Mouse (Mus musculus) lung, postnatal 36 days (tissue): ENCODE results near the gene Ccdc27.

ENCODE experiments used
- DNase-seq: peaks from one replicate; pipeline ENCODE4 v3.0.0; 2022; ENCODE audit warnings: mixed read lengths

Ccdc27 gene

DNA sequence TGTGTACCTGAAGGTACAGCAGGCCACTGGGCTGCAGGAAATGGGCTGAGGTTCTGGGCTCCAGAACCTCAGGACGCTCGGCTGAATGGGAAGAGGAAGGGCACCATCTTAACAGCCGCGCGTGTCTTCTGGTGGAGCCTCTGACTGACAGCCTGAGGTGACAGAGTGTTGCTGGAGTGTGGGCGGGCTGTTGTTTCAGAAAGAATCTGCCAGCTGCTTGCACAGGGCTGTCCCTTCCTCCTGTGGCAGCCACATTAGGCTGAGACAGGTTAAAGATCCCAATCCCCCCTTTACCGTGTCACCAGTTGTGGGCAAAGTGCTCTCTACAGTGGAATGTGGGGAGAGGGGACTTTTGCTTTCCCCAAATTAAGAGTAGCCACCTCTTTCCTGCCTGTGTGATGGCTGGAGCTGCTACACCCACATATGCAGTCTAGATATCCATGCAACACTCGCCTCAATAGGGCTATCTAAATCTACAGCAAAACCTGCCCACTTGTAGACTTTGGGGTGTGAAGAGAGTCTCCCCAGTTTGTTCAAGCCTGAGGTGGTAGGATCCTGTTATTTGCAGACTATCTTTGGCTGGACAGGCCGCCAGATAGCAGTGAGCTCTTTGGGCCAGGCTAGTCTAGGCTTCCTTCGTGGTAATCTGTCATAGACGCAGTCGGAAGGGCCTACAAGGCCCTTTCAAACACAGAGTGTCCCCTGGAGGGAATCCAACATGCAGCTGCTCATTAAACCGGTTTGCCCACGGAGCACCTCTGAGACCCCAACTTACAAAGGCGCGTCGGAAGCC is 17.6 kb downstream of the Ccdc27 start:
- peak; percentile 35 for DNase-seq

GRCm38 (mm10) chr4:154023754-154024601 is 18.5 kb downstream of the Ccdc27 start:
- DNase-seq, result no peak

DNA sequence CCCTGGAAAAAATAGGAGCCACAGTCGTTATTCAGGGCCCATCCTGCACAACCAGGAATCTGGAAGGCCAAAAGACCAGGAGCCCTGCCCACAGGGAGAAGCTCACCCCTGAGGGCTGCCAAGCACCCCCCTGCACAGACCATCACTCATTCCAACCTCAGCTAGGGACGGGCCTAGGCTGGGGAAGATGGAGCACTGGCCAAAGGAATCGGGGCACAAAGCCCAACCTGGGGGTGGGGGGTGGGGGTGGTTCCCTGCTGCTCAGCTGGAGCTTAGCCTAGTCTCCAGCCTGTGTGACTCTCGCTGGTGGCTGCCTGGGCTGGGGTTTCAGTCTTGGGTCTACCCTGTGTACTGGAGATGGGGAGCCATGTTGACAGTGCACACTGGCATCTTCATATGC is 19.6 kb downstream of the Ccdc27 start:
- no peak for DNase-seq

GRCm38 (mm10) chr4:154022407-154022806 is 20.1 kb downstream of the Ccdc27 start:
- peak; percentile 91 for DNase-seq

DNA sequence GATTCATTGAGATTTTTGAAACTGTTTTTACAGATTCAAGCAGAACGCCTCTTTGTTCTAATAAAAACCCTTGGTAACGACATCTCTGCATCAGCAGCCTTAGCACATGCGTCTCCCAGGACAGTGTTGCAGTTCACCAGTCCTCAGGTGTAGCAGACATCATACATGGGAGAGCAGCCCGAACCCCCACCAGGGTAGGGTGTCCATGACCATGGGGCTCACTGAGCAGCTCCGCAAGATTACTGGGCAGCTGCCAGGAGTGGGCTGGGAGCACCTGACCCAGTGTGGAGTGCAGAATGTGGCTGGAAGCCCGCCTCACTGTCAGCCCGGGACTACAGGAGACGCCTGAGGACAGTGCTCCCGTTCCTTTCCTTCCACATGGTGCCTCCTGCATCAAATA is 21.0 kb downstream of the Ccdc27 start:
- peak; percentile 43 for DNase-seq

DNA sequence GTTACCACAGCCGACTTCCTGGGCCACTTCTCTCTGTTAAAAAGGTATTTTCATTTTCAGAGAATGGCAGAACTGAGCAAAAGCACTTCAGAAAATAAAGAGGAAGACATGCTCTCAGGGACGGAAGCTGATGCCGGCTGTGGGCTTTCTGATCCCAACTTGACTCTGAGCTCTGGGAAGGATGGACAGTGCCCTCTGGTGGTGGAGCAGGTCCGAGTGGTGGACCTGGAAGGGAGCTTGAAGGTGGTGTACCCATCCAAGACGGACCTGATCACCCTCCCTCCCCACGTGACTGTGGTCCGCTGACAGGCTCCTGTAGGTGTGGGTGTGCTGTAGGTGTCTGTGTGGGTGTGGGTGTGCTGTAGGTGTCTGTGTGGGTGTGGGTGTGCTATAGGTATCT is 22.9 kb downstream of the Ccdc27 start:
- DNase-seq, result peak; percentile 81

GRCm38 (mm10) chr4:154015476-154015875 is 27.0 kb downstream of the Ccdc27 start:
- no peak for DNase-seq

- no peak for DNase-seq
These were observed 30.2 kb downstream of the Ccdc27 start for GRCm38 (mm10) chr4:154012132-154012882.

- DNase-seq, result peak; percentile 86
These were observed 30.8 kb downstream of the Ccdc27 start, which contains the start of gene Lrrc47 for GRCm38 (mm10) chr4:154011646-154012089. Gene Lrrc47 (plus strand): TSS chr4:154011731.

DNA sequence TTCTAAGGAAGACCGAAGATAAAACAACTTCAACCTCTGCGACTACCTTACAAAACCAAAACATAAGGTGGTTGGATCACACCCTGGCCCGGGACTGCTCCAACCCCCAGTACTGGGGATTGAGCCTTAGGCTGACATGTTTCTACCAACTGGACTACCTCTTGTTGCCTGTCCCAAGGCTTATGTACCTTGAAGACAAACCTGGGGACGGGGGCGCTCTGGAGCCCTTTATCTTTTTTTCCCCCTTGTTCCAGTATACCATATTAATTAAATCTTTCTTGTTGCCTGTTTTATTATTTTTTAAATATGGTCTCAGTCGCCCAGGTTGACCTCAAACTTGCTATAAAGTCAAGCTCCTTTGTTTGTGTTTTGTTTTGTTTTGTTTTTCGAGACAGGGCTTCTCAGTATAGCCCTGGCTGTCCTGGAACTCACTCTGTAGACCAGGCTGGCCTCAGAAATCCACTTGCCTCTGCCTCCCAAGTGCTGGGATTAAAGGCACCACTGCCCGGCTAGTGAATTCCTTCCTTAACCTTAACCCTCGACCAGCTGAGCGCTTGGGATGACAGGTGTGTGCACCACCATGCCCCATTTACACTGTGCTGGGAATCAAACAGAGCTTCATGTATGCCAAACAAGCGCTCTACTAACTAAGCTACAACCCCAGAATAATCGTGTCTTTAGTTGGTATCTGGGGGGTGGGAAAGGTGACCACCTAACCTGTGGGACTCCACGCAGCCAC is 31.4 kb downstream of the Ccdc27 start:
- DNase-seq, result no peak

DNA sequence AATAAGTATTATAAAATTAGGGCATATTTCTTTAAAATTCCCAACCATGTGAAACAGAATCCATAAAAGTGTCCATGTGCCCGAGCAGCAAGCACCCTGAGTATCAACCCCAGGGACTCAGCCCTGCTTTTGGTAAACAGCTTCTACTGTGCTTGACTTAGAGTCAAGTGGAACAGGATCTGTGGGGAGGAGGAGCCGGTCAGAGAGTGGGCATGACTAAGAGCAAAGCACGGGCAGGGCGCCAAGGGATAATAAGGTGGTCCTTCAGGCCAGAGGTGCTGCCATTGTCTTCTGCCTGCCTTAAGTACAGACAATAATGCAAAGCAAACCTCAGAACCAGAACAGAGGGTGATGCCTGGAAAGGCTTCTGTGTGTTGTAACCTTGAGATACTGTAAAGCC is 34.7 kb downstream of the Ccdc27 start:
- DNase-seq, result peak; percentile 82

DNA sequence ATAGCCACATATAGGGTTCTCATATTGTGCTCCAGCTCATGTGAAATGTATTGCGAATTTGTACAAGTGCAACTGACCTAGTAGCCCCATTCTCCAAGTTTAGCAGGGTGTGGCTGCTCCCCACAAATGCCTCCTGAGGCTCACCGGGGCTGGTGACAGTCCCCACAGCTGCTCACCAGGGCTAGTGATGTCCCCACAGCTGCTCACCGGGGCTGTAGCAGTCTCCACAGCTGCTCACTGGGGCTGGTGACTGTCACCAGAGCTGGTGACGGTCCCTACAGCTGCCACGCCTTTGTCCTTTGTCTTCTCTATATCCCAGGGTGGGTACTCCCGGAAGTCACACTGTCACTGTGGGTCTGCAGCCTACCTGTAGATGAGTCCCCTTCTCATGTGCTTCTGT is 36.2 kb downstream of the Ccdc27 start:
- DNase-seq, result no peak

DNA sequence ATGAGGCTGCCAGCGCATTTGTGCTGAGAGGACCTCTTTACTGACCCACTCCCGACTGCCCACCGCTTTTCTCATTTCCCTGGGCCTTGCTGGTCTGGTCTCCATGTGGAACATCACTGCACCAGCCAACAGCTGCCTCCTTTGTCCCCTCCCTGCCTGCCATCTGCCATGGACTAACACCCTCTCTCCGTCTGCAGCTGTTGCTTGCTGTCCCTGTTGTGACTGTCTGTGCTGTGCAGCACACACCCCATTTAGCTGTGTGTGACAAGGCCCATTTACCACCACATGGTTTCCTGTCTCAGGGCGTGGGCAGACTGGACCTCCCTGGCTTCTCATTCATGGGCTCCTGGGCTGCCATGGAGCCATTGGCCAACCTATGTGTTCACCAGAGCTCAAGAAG is 37.0 kb downstream of the Ccdc27 start:
- DNase-seq, result no peak

DNA sequence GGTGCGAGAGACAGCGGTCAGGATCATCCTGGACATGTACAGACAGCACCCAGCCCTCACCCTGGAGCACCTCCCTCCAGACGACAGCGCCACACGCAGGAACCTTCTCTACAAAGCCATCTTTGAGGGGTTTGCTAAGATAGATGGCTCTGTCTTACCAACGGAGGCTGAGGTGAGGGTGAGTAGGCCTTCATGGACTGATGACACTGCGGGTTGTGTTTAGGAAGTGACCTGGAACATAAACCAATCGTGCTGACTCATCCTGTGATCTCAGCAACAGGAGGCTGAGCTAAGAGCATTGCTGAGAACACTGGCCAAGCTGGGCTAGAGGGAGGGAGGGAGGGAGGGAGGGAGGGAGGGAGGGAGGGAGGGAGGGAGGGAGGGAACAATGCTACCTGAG is 49.0 kb downstream of the Ccdc27 start:
- no peak for DNase-seq

GRCm38 (mm10) chr4:153992715-153993114 is 49.8 kb downstream of the Ccdc27 start:
- DNase-seq, result no peak

GRCm38 (mm10) chr4:153980470-153980869 is 62.0 kb downstream of the Ccdc27 start:
- DNase-seq, result no peak

GRCm38 (mm10) chr4:153979243-153979642 is 63.2 kb downstream of the Ccdc27 start:
- DNase-seq, result no peak
